Mouse (Mus musculus) forebrain, embryonic 12.5 days (tissue): Measurements from ENCODE around the gene Pnmal2. TPM values are rescaled to one million over a fixed set of nuclear protein-coding genes. Genes with fewer than 3 reads are reported as not detected.

Experiments
- ATAC-seq: fragments of 200-750 bp; cut with Nextera tagmentation; 2 replicates; pipeline ENCODE4 v1.8.0; 2017; ENCODE audit warnings: moderate TSS enrichment; ENCODE audit not compliant: low FRiP score
- H3K27ac ChIP-seq: fragments of 300-500 bp; sonication (generic); 2 replicates; pipeline ENCODE4 v1.5.1; 2016; ENCODE audit warnings: mild to moderate bottlenecking
- H3K27me3 ChIP-seq: fragments of 300-500 bp; sonication (generic); 2 replicates; pipeline ENCODE4 v1.6.1; 2016; ENCODE audit warnings: mild to moderate bottlenecking
- H3K36me3 ChIP-seq: fragments of 300-500 bp; sonication (generic); replicated peaks from 2 replicates; pipeline ENCODE4 v1.6.1; 2016; ENCODE audit warnings: mild to moderate bottlenecking
- H3K4me1 ChIP-seq: fragments of 300-500 bp; sonication (generic); 2 replicates; pipeline ENCODE4 v1.6.1; 2016
- H3K4me2 ChIP-seq: fragments of 300-500 bp; sonication (generic); 2 replicates; pipeline ENCODE4 v1.6.1; 2016; ENCODE audit warnings: mild to moderate bottlenecking, moderate library complexity
- H3K4me3 ChIP-seq: fragments of 300-500 bp; sonication (generic); replicated peaks from 2 replicates; pipeline ENCODE4 v1.5.1; 2016; ENCODE audit warnings: mild to moderate bottlenecking
- H3K9ac ChIP-seq: fragments of 300-500 bp; sonication (generic); 2 replicates; pipeline ENCODE4 v1.6.1; 2016; ENCODE audit warnings: mild to moderate bottlenecking
- H3K9me3 ChIP-seq: fragments of 300-500 bp; sonication (generic); 2 replicates; pipeline ENCODE4 v1.6.1; 2016
- WGBS: fragments of 180-500 bp; shearing (Covaris S2); methylation state at CpG from one replicate; pipeline ENCODE4 v1.1.7; 2016; 5-methylcytosine and 5-hydroxymethylcytosine counted together
- polyA plus RNA-seq: library from polyadenylated mRNA; unstranded; fragments of >200 nt; fragmentation: Nextera tagmentation; extraction: Ambion mirVana; gene quantifications from 2 replicates; pipeline ENCODE4 v1.2.1, GENCODE M21; 2016

Pnmal2 gene
- polyA plus RNA-seq, 1 experiment from 2014 or later, result 52.6 TPM

GRCm38 (mm10) chr7:16909909-16910308 is 34.6 kb upstream of the Pnmal2 start:
- no peaks in the 10 kb centered on the region for H3K9me3 ChIP-seq
- H3K27me3 ChIP-seq, result no peaks in the 10 kb centered on the region
- no peak overlapping the region for H3K4me3 ChIP-seq
- H3K4me1 ChIP-seq, result peaks cover 19% of the 10 kb centered on the region
- H3K27ac ChIP-seq, result no peak overlapping the region
- 65% methylated on average over 10 of the region's 10 CpGs for WGBS
- H3K36me3 ChIP-seq, result peaks cover 10% of the 10 kb centered on the region
- ATAC-seq, result no peak
- H3K4me2 ChIP-seq, result no peak overlapping the region
- H3K9ac ChIP-seq, result no peak overlapping the region

- 97% methylated on average over 3 of the region's 3 CpGs for WGBS
- Histone ChIP-seq H3K4me3 (no peak overlapping the region), H3K27me3 (no peaks in the 10 kb centered on the region), H3K36me3 (peaks cover 29% of the 10 kb centered on the region), H3K4me1 (0 out of 2 replicates have a peak, but pooled peaks cover 4% of the 10 kb centered on the region), H3K4me2 (no peak overlapping the region), H3K27ac (no peak overlapping the region), H3K9ac (no peak overlapping the region), H3K9me3 (no peaks in the 10 kb centered on the region)
- ATAC-seq, result no peak
These were observed 32.6 kb upstream of the Pnmal2 start for GRCm38 (mm10) chr7:16911904-16912303.

GRCm38 (mm10) chr7:16912360-16912759 is 32.1 kb upstream of the Pnmal2 start:
- ATAC-seq, result no peak
- Histone ChIP-seq H3K27ac (no peak overlapping the region), H3K36me3 (peaks cover 33% of the 10 kb centered on the region), H3K4me2 (no peak overlapping the region), H3K27me3 (no peaks in the 10 kb centered on the region), H3K4me3 (no peak overlapping the region), H3K9ac (no peak overlapping the region), H3K4me1 (0 out of 2 replicates have a peak, but pooled peaks cover 4% of the 10 kb centered on the region), H3K9me3 (no peaks in the 10 kb centered on the region)
- WGBS, result 89% methylated on average over 6 of the region's 6 CpGs

GRCm38 (mm10) chr7:16913806-16914452 is 30.6 kb upstream of the Pnmal2 start:
- peak; percentile 72 for ATAC-seq
- Histone ChIP-seq H3K4me2 (no peak overlapping the region), H3K36me3 (peaks cover 49% of the 10 kb centered on the region)

GRCm38 (mm10) chr7:16914453-16915343 is 29.8 kb upstream of the Pnmal2 start:
- no peak for ATAC-seq
- 85% methylated on average over 18 of the region's 18 CpGs for WGBS
- peaks cover 57% of the 10 kb centered on the region for H3K36me3 ChIP-seq

More at GRCm38 (mm10) chr7:16913806-16914452, 30.6 kb upstream of the Pnmal2 start:
- Histone ChIP-seq H3K27me3 (no peaks in the 10 kb centered on the region), H3K4me1 (peaks cover 2% of the 10 kb centered on the region; the same call in 1 of the 2 replicates), H3K4me3 (no peak overlapping the region), H3K9me3 (no peaks in the 10 kb centered on the region), H3K9ac (no peak overlapping the region), H3K27ac (no peak overlapping the region)
- 41% methylated on average over 10 of the region's 10 CpGs for WGBS

GRCm38 (mm10) chr7:16915461-16916340 is 28.8 kb upstream of the Pnmal2 start:
- H3K36me3 ChIP-seq, result peaks cover 61% of the 10 kb centered on the region
- WGBS, result 94% methylated on average over 32 of the region's 32 CpGs

More at GRCm38 (mm10) chr7:16914453-16915343, 29.8 kb upstream of the Pnmal2 start:
- H3K4me3 ChIP-seq, result no peak overlapping the region
- H3K27me3 ChIP-seq, result no peaks in the 10 kb centered on the region
- H3K4me1 ChIP-seq, result peaks cover 9% of the 10 kb centered on the region
- no peak overlapping the region for H3K9ac ChIP-seq
- no peak overlapping the region for H3K4me2 ChIP-seq
- H3K9me3 ChIP-seq, result no peaks in the 10 kb centered on the region
- peak overlapping the region; percentile 14; the same call in 1 of the 2 replicates for H3K27ac ChIP-seq

GRCm38 (mm10) chr7:16916342-16917265 is 27.9 kb upstream of the Pnmal2 start:
- Histone ChIP-seq H3K4me1 (peaks cover 28% of the 10 kb centered on the region), H3K36me3 (peaks cover 61% of the 10 kb centered on the region), H3K27me3 (no peaks in the 10 kb centered on the region), H3K4me2 (no peak overlapping the region), H3K27ac (peak overlapping the region; percentile 21; the same call in 1 of the 2 replicates), H3K9me3 (no peaks in the 10 kb centered on the region), H3K9ac (no peak overlapping the region), H3K4me3 (no peak overlapping the region)
- no peak for ATAC-seq
- WGBS, result 89% methylated on average over 30 of the region's 30 CpGs

More at GRCm38 (mm10) chr7:16915461-16916340, 28.8 kb upstream of the Pnmal2 start:
- peaks cover 19% of the 10 kb centered on the region for H3K4me1 ChIP-seq
- H3K27ac ChIP-seq, result peak overlapping the region; percentile 21; the same call in 1 of the 2 replicates
- H3K4me3 ChIP-seq, result no peak overlapping the region
- no peak overlapping the region for H3K4me2 ChIP-seq
- no peaks in the 10 kb centered on the region for H3K9me3 ChIP-seq
- H3K27me3 ChIP-seq, result no peaks in the 10 kb centered on the region
- H3K9ac ChIP-seq, result no peak overlapping the region
- ATAC-seq, result no peak

GRCm38 (mm10) chr7:16917447-16917846 is 27.0 kb upstream of the Pnmal2 start:
- Histone ChIP-seq H3K36me3 (peaks cover 61% of the 10 kb centered on the region), H3K9me3 (no peaks in the 10 kb centered on the region), H3K27ac (no peak overlapping the region), H3K4me3 (no peak overlapping the region), H3K4me2 (no peak overlapping the region), H3K27me3 (no peaks in the 10 kb centered on the region), H3K9ac (no peak overlapping the region), H3K4me1 (peaks cover 37% of the 10 kb centered on the region)
- ATAC-seq, result no peak
- WGBS, result 88% methylated on average over 11 of the region's 11 CpGs

GRCm38 (mm10) chr7:16918014-16918413 is 26.5 kb upstream of the Pnmal2 start:
- peaks cover 42% of the 10 kb centered on the region for H3K4me1 ChIP-seq

GRCm38 (mm10) chr7:16918670-16919069 is 25.8 kb upstream of the Pnmal2 start:
- WGBS, result 84% methylated on average over 3 of the region's 3 CpGs
- Histone ChIP-seq H3K4me2 (no peak overlapping the region), H3K4me3 (no peak overlapping the region), H3K4me1 (peaks cover 43% of the 10 kb centered on the region), H3K27ac (no peak overlapping the region), H3K9ac (no peak overlapping the region), H3K36me3 (peaks cover 61% of the 10 kb centered on the region), H3K9me3 (no peaks in the 10 kb centered on the region), H3K27me3 (no peaks in the 10 kb centered on the region)
- ATAC-seq, result no peak

More at GRCm38 (mm10) chr7:16918014-16918413, 26.5 kb upstream of the Pnmal2 start:
- peaks cover 61% of the 10 kb centered on the region for H3K36me3 ChIP-seq
- no peaks in the 10 kb centered on the region for H3K27me3 ChIP-seq
- no peak overlapping the region for H3K9ac ChIP-seq
- H3K9me3 ChIP-seq, result no peaks in the 10 kb centered on the region
- 85% methylated on average over 9 of the region's 9 CpGs for WGBS
- ATAC-seq, result no peak
- 0 out of 2 replicates have a peak overlapping the region, but pooled peaks have one; percentile 8 for H3K27ac ChIP-seq
- no peak overlapping the region for H3K4me2 ChIP-seq
- no peak overlapping the region for H3K4me3 ChIP-seq
